Mouse (Mus musculus) embryonic facial prominence, embryonic 13.5 days (tissue): ENCODE measurements around the gene Tmem63a. TPM values are rescaled to one million over a fixed set of nuclear protein-coding genes. Genes with fewer than 3 reads are reported as not detected.

ENCODE experiments used
- ATAC-seq: fragments of 200-750 bp; cut with Nextera tagmentation; 2 replicates; pipeline ENCODE4 v1.8.0; 2017; ENCODE audit warnings: low read depth; ENCODE audit not compliant: insufficient number of reproducible peaks, insufficient read depth, low FRiP score, low TSS enrichment
- H3K27ac ChIP-seq: fragments of 300-500 bp; sonication (generic); 2 replicates; pipeline ENCODE4 v1.5.1; 2015; ENCODE audit warnings: moderate library complexity, mild to moderate bottlenecking, inconsistent platforms
- H3K27me3 ChIP-seq: fragments of 300-500 bp; sonication (generic); 2 replicates; pipeline ENCODE4 v1.6.1; 2015; ENCODE audit warnings: mild to moderate bottlenecking, inconsistent platforms
- H3K36me3 ChIP-seq: fragments of 300-500 bp; sonication (generic); 2 replicates; pipeline ENCODE4 v1.6.1; 2015; ENCODE audit warnings: mild to moderate bottlenecking, inconsistent platforms
- H3K4me1 ChIP-seq: fragments of 300-500 bp; sonication (generic); 2 replicates; pipeline ENCODE4 v1.6.1; 2015; ENCODE audit warnings: inconsistent platforms
- H3K4me2 ChIP-seq: fragments of 300-500 bp; sonication (generic); 2 replicates; pipeline ENCODE4 v1.6.1; 2015; ENCODE audit warnings: moderate library complexity, mild to moderate bottlenecking, inconsistent platforms
- H3K4me3 ChIP-seq: fragments of 300-500 bp; sonication (generic); 2 replicates; pipeline ENCODE4 v1.5.1; 2015; ENCODE audit warnings: mild to moderate bottlenecking, inconsistent platforms
- H3K9ac ChIP-seq: fragments of 300-500 bp; sonication (generic); 2 replicates; pipeline ENCODE4 v1.6.1; 2015; ENCODE audit warnings: mild to moderate bottlenecking, inconsistent platforms
- H3K9me3 ChIP-seq: fragments of 300-500 bp; sonication (generic); 2 replicates; pipeline ENCODE4 v1.6.1; 2016; ENCODE audit warnings: inconsistent platforms
- WGBS: fragments of 180-500 bp; shearing (Covaris S2); methylation state at CpG from one replicate; pipeline ENCODE4 v1.1.7; 2015; ENCODE audit warnings: mixed read lengths; 5-methylcytosine and 5-hydroxymethylcytosine counted together
- polyA plus RNA-seq: library from polyadenylated mRNA; unstranded; fragments of >200 nt; fragmentation: Nextera tagmentation; extraction: Ambion mirVana; gene quantifications from 2 replicates; pipeline ENCODE4 v1.2.1, GENCODE M21; 2015

Gene Tmem63a
- polyA plus RNA-seq, 1 experiment from 2014 or later: 13.7 TPM

GRCm38 (mm10) chr1:181000501-181001092 is 58.5 kb downstream of the Tmem63a start:
- Histone ChIP-seq H3K4me1 (peaks cover 8% of the 10 kb centered on the region; the same call in 1 of the 2 replicates), H3K4me2 (no peak overlapping the region), H3K4me3 (no peak overlapping the region), H3K27ac (no peak overlapping the region), H3K27me3 (no peaks in the 10 kb centered on the region), H3K9ac (no peak overlapping the region), H3K36me3 (no peaks in the 10 kb centered on the region), H3K9me3 (no peaks in the 10 kb centered on the region)
- peak; percentile 48; the same call in 1 of the 2 replicates for ATAC-seq
- 26% methylated on average over 10 of the region's 10 CpGs for WGBS

GRCm38 (mm10) chr1:181001217-181001616 is 59.1 kb downstream of the Tmem63a start:
- ATAC-seq: no peak
- Histone ChIP-seq H3K36me3 (no peaks in the 10 kb centered on the region), H3K27me3 (no peaks in the 10 kb centered on the region), H3K9ac (no peak overlapping the region), H3K4me3 (no peak overlapping the region), H3K27ac (no peak overlapping the region), H3K9me3 (no peaks in the 10 kb centered on the region), H3K4me2 (no peak overlapping the region), H3K4me1 (peaks cover 8% of the 10 kb centered on the region; the same call in 1 of the 2 replicates)
- 84% methylated on average over 3 of the region's 3 CpGs for WGBS

- Histone ChIP-seq H3K9ac (no peak overlapping the region), H3K4me2 (no peak overlapping the region), H3K4me3 (no peak overlapping the region), H3K4me1 (peaks cover 8% of the 10 kb centered on the region; the same call in 1 of the 2 replicates), H3K9me3 (no peaks in the 10 kb centered on the region), H3K27ac (no peak overlapping the region), H3K27me3 (no peaks in the 10 kb centered on the region), H3K36me3 (no peaks in the 10 kb centered on the region)
- no peak for ATAC-seq
- 91% methylated on average over 3 of the region's 3 CpGs for WGBS
These were observed 59.5 kb downstream of the Tmem63a start for GRCm38 (mm10) chr1:181001621-181002020.

GRCm38 (mm10) chr1:181003790-181004189 is 61.6 kb downstream of the Tmem63a start:
- Histone ChIP-seq H3K4me3 (no peak overlapping the region), H3K27ac (no peak overlapping the region), H3K4me2 (no peak overlapping the region), H3K9me3 (no peaks in the 10 kb centered on the region), H3K9ac (no peak overlapping the region), H3K36me3 (no peaks in the 10 kb centered on the region), H3K4me1 (peaks cover 8% of the 10 kb centered on the region; the same call in 1 of the 2 replicates), H3K27me3 (no peaks in the 10 kb centered on the region)
- no peak for ATAC-seq
- WGBS: 77% methylated on average over 2 of the region's 2 CpGs

- no peak overlapping the region for H3K27ac ChIP-seq
- H3K4me3 ChIP-seq: no peak overlapping the region
- no peaks in the 10 kb centered on the region for H3K27me3 ChIP-seq
- 82% methylated on average over 8 of the region's 8 CpGs for WGBS
- H3K9me3 ChIP-seq: no peaks in the 10 kb centered on the region
- H3K36me3 ChIP-seq: no peaks in the 10 kb centered on the region
- H3K4me1 ChIP-seq: peaks cover 6% of the 10 kb centered on the region; the same call in 1 of the 2 replicates
- no peak overlapping the region for H3K4me2 ChIP-seq
- H3K9ac ChIP-seq: no peak overlapping the region
- no peak for ATAC-seq
These were observed 63.2 kb downstream of the Tmem63a start for GRCm38 (mm10) chr1:181005331-181005730.

- Histone ChIP-seq H3K4me1 (no peaks in the 10 kb centered on the region), H3K4me2 (no peak overlapping the region), H3K27me3 (no peaks in the 10 kb centered on the region), H3K9me3 (no peaks in the 10 kb centered on the region), H3K9ac (no peak overlapping the region), H3K4me3 (no peak overlapping the region), H3K36me3 (no peaks in the 10 kb centered on the region), H3K27ac (no peak overlapping the region)
- 88% methylated on average over 6 of the region's 6 CpGs for WGBS
- ATAC-seq: no peak
These were observed 65.7 kb downstream of the Tmem63a start for GRCm38 (mm10) chr1:181007831-181008230.

- H3K4me1 ChIP-seq: no peaks in the 10 kb centered on the region
- no peaks in the 10 kb centered on the region for H3K9me3 ChIP-seq
- WGBS: 90% methylated on average over 2 of the region's 2 CpGs
- no peaks in the 10 kb centered on the region for H3K27me3 ChIP-seq
- H3K27ac ChIP-seq: no peak overlapping the region
- no peak overlapping the region for H3K9ac ChIP-seq
- H3K4me2 ChIP-seq: no peak overlapping the region
- H3K4me3 ChIP-seq: no peak overlapping the region
- ATAC-seq: no peak
- no peaks in the 10 kb centered on the region for H3K36me3 ChIP-seq
These were observed 66.1 kb downstream of the Tmem63a start for GRCm38 (mm10) chr1:181008266-181008665.

- ATAC-seq: no peak
These were observed 67.0 kb downstream of the Tmem63a start for GRCm38 (mm10) chr1:181009011-181009590.

GRCm38 (mm10) chr1:181009754-181010153 is 67.6 kb downstream of the Tmem63a start:
- Histone ChIP-seq H3K9me3 (no peaks in the 10 kb centered on the region), H3K36me3 (no peaks in the 10 kb centered on the region), H3K27ac (no peak overlapping the region), H3K4me1 (peaks cover 1% of the 10 kb centered on the region; the same call in 1 of the 2 replicates), H3K27me3 (no peaks in the 10 kb centered on the region), H3K4me2 (no peak overlapping the region), H3K4me3 (no peak overlapping the region), H3K9ac (no peak overlapping the region)
- no peak for ATAC-seq
- 71% methylated on average over 3 of the region's 3 CpGs for WGBS

More at GRCm38 (mm10) chr1:181009011-181009590, 67.0 kb downstream of the Tmem63a start:
- Histone ChIP-seq H3K4me2 (no peak overlapping the region), H3K9me3 (no peaks in the 10 kb centered on the region), H3K27me3 (no peaks in the 10 kb centered on the region), H3K27ac (no peak overlapping the region), H3K4me3 (no peak overlapping the region), H3K36me3 (no peaks in the 10 kb centered on the region), H3K4me1 (no peaks in the 10 kb centered on the region), H3K9ac (no peak overlapping the region)
- WGBS: 82% methylated on average over 4 of the region's 4 CpGs

- no peak overlapping the region for H3K9ac ChIP-seq
- 58% methylated on average over 4 of the region's 4 CpGs for WGBS
These were observed 68.2 kb downstream of the Tmem63a start for GRCm38 (mm10) chr1:181010171-181010932.

GRCm38 (mm10) chr1:181011601-181012000 is 69.5 kb downstream of the Tmem63a start:
- H3K36me3 ChIP-seq: no peaks in the 10 kb centered on the region
- H3K9me3 ChIP-seq: no peaks in the 10 kb centered on the region
- peaks cover 5% of the 10 kb centered on the region for H3K27me3 ChIP-seq
- H3K27ac ChIP-seq: no peak overlapping the region
- H3K9ac ChIP-seq: no peak overlapping the region
- H3K4me2 ChIP-seq: no peak overlapping the region
- H3K4me3 ChIP-seq: no peak overlapping the region
- no peak for ATAC-seq
- peaks cover 19% of the 10 kb centered on the region for H3K4me1 ChIP-seq
- whole genome bisulfite sequencing: 61% methylated on average over 5 of the region's 5 CpGs

More at GRCm38 (mm10) chr1:181010171-181010932, 68.2 kb downstream of the Tmem63a start:
- Histone ChIP-seq H3K9me3 (no peaks in the 10 kb centered on the region), H3K36me3 (no peaks in the 10 kb centered on the region), H3K4me1 (peaks cover 7% of the 10 kb centered on the region; the same call in 1 of the 2 replicates), H3K27ac (no peak overlapping the region), H3K4me3 (no peak overlapping the region), H3K4me2 (no peak overlapping the region), H3K27me3 (no peaks in the 10 kb centered on the region)
- ATAC-seq: no peak
